Mouse (Mus musculus): ENCODE data around the gene Folr1.

Gene Folr1

GRCm38 (mm10) chr7:101870629-101871028, at the start of gene Folr1:
TSS of gene Folr1 (minus strand) at chr7:101870788.
- no peak for DNase-seq

DNA sequence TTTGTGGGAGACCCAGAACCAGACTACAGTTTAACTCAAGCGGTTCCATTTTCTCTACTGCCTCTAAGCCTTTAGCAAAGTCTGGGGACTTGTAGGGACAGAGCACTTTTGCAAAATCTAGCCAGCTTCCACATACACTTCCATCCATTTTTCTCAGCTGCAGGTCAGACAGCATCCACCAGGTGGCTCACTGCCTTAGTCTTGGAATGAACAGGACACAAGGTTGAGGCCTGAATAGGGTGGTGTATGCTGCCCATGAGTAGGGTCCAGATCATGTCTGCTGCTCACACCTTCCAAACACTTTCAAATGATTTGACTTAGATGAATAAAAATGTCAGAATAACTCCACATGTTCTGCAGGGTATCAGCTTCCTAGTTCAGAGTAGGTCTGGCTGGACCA, 47.5 kb upstream of the Folr1 start:
- peak; percentile 42 to 54 for DNase-seq

- DNase-seq = no peak
These were observed 41.4 kb upstream of the Folr1 start for GRCm38 (mm10) chr7:101911982-101912381.

DNA sequence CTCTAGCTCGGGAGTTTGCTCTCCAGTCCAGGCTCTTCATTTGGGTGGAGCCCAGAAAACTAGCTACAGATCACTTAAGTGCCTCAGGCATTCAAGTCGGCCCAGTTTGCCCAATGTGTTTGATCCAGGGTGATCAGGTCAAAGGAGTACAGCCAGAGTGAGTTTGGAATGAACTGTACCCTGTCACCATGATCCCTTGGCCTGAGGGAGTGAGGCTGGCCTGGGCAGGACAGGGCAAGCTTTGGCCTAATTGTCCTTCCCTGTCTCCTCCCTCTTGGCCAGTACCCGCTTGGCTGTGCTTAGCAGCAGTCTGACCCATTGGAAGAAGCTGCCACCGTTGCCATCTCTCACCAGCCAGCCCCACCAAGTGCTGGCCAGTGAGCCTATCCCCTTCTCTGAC, 39.5 kb upstream of the Folr1 start:
- DNase-seq = no peak

DNA sequence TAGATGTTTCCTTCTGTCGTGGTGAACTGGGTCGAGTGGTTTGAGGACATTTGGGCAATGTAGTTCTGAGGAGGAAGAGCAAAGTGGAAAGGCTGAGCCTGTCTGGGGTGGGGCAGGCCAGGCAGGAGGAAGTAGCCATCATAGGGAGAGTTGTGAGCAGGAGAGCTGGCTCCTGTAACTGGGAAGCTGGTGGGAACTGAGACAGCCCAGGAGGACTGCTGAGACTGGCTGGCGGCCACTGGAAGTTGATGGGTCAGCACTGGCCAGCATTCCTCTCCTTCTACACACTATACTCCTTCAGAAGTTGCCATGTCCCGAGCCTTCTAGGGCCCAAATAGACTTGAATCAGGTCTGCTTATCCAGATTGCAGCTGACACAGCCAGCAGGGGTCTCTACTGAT, 37.8 kb upstream of the Folr1 start:
- no peak for DNase-seq

GRCm38 (mm10) chr7:101906696-101907095, 36.1 kb upstream of the Folr1 start:
- DNase-seq = no peak

GRCm38 (mm10) chr7:101906287-101906681, 35.7 kb upstream of the Folr1 start, which contains the start of gene Tomt:
TSS of gene Tomt (minus strand) at chr7:101906359.
- no peak for DNase-seq

- DNase-seq = peak; percentile 97 to 98
These were observed 35.1 kb upstream of the Folr1 start, which contains the start of gene Lamtor1 for GRCm38 (mm10) chr7:101905561-101906286. TSS of gene Lamtor1 (plus strand) at chr7:101905904.

DNA sequence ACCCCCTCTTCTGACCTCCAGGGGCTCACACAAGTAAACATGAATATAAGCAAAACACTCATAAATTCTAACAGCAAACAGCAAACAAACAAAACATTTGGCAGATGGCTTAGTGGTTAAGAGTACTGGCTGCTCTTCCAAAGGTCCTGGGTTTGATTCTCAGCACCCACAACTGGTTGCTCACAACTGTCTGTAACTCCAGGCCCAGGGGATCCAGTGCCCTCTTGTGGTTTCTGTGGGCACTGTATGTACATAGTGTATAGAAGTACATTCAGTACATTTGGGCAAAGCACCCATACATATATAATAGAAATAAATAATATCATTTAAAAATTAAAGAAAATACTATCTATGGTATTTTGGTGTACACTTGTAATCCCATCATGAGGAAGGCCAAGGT, 32.3 kb upstream of the Folr1 start:
- no peak for DNase-seq

DNA sequence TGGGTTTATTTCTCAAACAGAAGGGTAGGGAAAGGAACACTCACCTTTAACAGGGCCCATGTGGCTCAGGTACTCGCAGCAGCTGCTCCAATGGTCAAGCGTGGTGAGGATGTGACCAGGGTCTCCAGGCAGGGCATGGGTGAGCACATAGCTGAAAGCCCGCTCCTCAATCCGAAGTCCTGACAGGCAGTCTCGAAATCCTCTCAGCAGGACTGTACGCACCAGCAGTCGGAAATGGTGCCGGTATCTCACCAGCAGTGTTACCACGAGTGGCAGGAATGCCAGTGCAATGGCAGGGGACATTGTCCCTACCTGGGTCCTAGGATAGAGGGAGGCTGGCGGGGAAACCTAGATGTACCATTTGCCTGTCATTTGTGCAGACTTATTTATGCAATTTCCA, 31.4 kb upstream of the Folr1 start:
- no peak for DNase-seq

GRCm38 (mm10) chr7:101900331-101901097, 29.9 kb upstream of the Folr1 start:
- DNase-seq = no peak

DNA sequence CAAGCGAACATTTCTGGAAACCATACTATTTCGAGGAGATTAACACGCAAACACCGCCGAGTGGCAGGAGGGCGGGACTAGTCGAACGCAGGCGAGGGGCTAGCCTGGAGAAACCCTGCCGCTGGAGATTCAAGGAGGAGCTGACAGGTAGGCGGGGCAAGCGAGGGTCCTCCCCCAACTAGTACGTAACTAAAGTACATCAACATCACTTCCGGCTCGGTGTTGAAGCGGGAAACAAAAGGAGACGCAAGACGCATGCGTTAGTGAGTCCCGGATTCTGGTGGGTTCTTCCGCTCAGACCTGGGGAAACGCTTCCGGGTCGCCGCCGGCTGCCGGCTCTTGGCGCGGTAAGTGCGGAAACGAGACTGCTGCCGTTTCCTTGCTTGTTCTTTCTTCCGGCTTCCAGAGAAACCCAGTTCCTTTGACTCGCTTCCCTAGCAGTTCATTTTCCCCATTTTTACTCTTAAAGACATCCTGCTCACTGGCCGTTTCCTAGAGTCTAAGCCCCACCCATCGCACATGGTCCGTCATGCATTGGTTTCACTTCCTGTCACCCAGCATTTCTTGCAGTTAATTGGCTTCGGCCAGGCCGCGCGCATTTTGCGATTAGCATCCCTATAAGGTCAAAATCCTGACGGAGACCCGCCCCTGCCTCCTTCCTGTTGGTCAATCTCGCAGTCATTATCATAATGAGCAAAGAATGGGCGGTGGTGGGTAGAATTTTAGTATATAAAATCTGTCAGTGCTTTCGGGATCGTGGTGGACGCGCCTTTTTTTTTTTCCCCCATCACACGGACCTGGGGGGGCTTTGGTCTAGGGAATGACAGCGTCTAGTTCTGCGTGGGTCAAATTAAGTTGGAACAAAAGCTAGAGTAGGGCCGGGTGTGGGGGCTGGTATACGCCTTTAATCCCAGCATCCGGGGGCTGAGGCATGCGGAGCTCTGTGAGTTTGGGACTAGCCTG, 25.8 kb upstream of the Folr1 start:
- peak; percentile 95 to 97 for DNase-seq

DNA sequence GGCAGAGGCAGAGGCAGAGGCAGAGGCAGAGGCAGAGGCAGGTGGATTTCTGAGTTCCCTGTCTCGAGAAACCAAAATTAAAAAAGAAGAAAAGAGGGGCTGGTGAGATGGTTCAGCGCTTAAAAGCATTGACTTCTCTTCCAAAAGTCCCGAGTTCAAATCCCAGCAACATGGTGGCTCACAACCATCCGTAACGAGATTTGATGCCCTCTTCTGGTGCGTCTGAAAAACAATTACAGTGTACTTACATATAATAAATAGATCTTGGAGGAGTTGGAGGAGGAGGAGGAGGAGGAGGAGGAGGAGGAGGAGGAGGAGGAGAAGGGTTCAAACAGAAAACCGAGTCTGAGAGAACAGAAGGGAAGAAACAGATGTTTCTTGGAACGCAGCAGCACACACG, 25.1 kb upstream of the Folr1 start:
- DNase-seq = no peak

GRCm38 (mm10) chr7:101888460-101888859, 17.9 kb upstream of the Folr1 start:
- DNase-seq = no peak

DNA sequence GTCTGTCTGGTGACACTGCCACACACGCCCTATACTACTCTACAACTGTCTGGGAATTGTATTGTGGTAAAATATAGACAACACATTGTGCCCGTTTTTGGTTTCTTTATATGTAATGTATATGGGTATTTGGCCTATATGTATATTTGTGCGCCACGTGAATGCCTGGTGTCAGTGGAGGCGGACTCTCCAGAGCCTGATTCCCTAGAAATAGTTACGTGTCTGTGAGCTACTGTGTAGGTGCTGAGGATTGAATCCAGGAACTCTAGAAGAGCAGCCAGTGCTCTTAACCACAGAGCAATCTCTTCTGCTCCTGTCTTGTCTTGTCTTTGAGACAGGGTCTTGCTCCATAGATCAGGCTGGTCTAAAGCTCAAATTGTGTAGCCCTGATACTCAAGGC, 15.7 kb upstream of the Folr1 start:
- no peak for DNase-seq

DNA sequence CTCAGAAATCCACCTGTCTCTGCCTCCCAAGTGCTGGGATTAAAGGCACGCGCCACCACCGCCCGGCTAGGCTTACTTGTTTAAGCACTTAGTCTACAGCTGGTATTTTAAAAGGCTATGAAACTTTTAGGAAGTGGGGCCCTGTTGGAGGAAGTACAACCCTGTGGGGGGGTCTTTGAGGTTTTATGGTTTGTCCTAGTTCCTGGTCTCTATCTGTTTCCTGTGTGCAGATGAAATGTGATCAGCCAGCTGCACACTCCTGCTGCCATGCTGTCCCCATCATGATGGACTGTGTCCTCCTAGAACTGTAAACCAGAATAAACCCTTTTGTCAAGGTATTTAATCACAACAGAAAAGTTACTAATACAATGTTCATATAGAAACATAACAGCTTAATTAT, 13.6 kb upstream of the Folr1 start:
- DNase-seq = no peak

DNA sequence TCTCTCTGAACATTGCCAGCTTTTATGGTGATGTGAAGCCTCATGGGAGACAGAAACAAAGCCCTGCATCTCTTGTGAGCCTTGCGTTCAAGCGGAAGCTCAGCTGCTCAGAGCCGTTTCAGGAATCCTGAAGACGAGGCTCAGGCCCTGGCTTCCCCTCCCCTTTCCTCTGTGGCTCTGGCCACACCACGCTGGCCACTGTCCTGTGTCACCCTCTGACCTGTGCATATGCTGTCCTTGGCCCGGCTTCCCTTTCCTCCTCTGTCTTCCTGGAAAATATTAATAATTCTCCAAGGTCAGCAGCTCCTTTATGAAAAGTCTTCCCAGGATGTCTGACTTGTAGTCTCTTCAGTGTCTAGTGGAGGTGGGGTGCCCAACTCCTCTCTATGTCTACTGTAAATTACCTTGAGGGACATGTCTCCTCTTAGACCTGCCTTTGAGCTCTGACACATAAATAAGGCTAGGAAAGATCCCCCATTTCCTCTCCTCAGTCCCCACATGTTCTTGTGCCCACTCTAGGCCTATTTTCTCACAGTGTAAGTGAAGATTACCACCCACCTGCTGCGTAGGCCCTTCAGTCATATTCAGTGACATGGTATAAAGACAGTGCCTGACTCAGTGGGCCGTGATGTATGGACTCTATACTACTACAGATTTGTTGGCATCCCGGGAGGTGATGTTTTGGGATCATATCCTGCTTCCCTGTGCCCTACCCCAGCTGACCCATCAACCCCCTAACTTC, 12.0 kb upstream of the Folr1 start:
- DNase-seq = no peak

DNA sequence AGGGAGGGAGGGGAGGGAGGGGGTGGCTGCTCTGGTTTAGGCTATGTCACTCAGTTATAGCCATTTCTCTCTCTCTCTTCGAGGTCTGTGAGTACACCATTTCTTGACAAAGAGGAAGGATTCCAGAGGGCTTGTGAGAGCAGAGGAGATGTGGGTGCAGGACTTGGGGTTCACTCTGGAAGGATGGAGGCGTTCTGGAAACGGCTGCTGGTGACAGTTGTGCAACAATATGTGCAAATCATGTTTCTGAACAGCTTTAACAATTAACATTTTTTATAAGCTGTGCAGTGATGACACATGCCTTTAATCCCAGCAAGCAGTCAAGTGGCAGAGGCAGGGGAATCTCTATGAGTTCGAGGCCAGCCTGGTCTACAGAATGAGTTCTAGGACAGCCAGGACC, 10.3 kb upstream of the Folr1 start:
- no peak for DNase-seq

DNA sequence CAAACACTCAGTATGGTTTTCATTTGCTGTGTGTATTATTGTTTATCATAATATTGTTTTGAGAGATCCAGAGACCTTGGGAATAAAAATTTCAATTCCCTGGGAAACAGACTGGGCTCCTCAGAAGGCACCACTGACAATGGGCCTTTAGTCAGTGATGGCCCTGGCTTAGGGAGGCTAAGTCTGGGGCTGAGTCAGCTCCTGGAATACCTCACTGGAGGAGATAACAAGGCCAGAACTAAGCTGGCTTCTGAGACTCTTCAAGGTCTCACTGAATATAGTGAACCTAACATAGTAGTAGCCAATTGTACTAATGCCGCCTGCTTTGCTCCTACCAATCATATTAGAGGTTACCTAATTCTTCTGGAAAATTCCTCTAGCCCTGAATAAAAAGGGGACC, 5.4 kb upstream of the Folr1 start:
- no peak for DNase-seq

DNA sequence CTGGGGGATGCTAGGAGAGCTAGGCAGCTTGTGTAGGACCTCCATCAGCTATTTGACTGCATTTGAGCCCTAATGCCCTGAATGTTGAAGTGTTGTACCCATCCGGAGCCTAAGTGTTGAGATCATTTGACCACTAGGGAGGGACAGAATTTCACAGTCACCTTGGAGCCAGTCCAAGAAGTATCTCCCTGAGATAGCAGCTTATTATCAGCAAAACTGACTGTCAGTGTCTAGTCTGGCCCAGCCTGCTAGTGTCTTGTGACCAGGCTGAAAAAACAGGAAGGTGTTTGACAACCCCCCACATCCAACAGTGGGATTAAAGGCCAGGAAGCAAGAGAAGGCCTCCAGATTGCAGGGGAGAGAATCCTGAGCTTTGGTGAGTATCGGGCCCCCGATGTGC, 708 bp upstream of the Folr1 start:
- DNase-seq = no peak

GRCm38 (mm10) chr7:101869163-101869500, 1.5 kb downstream of the Folr1 start:
- DNase-seq = no peak
